Mouse (Mus musculus) left cerebral cortex, postnatal 4 days (tissue): ENCODE results near the gene Cdrt4. TPM values are rescaled to one million over a fixed set of nuclear protein-coding genes. Genes with fewer than 3 reads are reported as not detected.
A peak's percentile ranks its signal among the peaks of the same experiment; 100 is the strongest.

ENCODE experiments used
- DNase-seq: peaks from one replicate; pipeline ENCODE4 v3.0.0-alpha.2; 2022
- intact Hi-C: fragments of 180-260 bp; cut with DNase I; formaldehyde crosslinking; loops from one replicate; pipeline ENCODE4 v1.15.1; 2025
- total RNA-seq, 2 experiments: library from RNA; stranded (reverse); gene quantifications; 2 replicates each; pipeline ENCODE4 v1.2.3; 2021

Gene Cdrt4
- total RNA-seq, 2 experiments from 2014 or later, result not detected

- DNase-seq, result no peak
These were observed 44.2 kb downstream of the Cdrt4 start for GRCm38 (mm10) chr11:62995066-62995754.

GRCm38 (mm10) chr11:62995755-62996521 is 44.9 kb downstream of the Cdrt4 start:
- DNase-seq, result no peak
- intact Hi-C loops, result no loop called here

More at GRCm38 (mm10) chr11:62995066-62995754, 44.2 kb downstream of the Cdrt4 start:
- intact Hi-C loops, result no loop called here

- intact Hi-C loops, result no loop called here
- no peak for DNase-seq
These were observed 45.5 kb downstream of the Cdrt4 start for GRCm38 (mm10) chr11:62996522-62996898.

GRCm38 (mm10) chr11:62997039-62997717 is 46.2 kb downstream of the Cdrt4 start:
- intact Hi-C loops, result no loop called here

GRCm38 (mm10) chr11:62997718-62998281 is 46.8 kb downstream of the Cdrt4 start:
- intact Hi-C loops, result no loop called here
- peak; percentile 80 for DNase-seq

More at GRCm38 (mm10) chr11:62997039-62997717, 46.2 kb downstream of the Cdrt4 start:
- no peak for DNase-seq

GRCm38 (mm10) chr11:63000126-63000525 is 49.1 kb downstream of the Cdrt4 start:
- intact Hi-C loops, result no loop called here
- no peak for DNase-seq

- no peak for DNase-seq
- intact Hi-C loops, result no loop called here
These were observed 53.6 kb downstream of the Cdrt4 start for GRCm38 (mm10) chr11:63004617-63005016.

GRCm38 (mm10) chr11:63007376-63007775 is 56.4 kb downstream of the Cdrt4 start:
- intact Hi-C loops, result no loop called here
- DNase-seq, result no peak

GRCm38 (mm10) chr11:63008004-63008403 is 57.0 kb downstream of the Cdrt4 start:
- no peak for DNase-seq
- intact Hi-C loops, result no loop called here

GRCm38 (mm10) chr11:63009761-63010160 is 58.8 kb downstream of the Cdrt4 start:
- intact Hi-C loops, result no loop called here
- DNase-seq, result no peak

GRCm38 (mm10) chr11:63017327-63018082 is 66.5 kb downstream of the Cdrt4 start:
- intact Hi-C loops, result no loop called here

GRCm38 (mm10) chr11:63018083-63018622 is 67.2 kb downstream of the Cdrt4 start:
- peak; percentile 81 for DNase-seq
- intact Hi-C loops, result no loop called here

More at GRCm38 (mm10) chr11:63017327-63018082, 66.5 kb downstream of the Cdrt4 start:
- peak; percentile 86 for DNase-seq

- intact Hi-C loops, result no loop called here
- peak; percentile 28 for DNase-seq
These were observed 69.6 kb downstream of the Cdrt4 start for GRCm38 (mm10) chr11:63020633-63021032.

- intact Hi-C loops, result no loop called here
- DNase-seq, result no peak
These were observed 70.3 kb downstream of the Cdrt4 start for GRCm38 (mm10) chr11:63021141-63021806.

- no peak for DNase-seq
- intact Hi-C loops, result no loop called here
These were observed 72.5 kb downstream of the Cdrt4 start for GRCm38 (mm10) chr11:63023461-63023860.

- no peak for DNase-seq
- intact Hi-C loops, result no loop called here
These were observed 73.1 kb downstream of the Cdrt4 start for GRCm38 (mm10) chr11:63024136-63024535.

- intact Hi-C loops, result no loop called here
- DNase-seq, result no peak
These were observed 74.5 kb downstream of the Cdrt4 start for GRCm38 (mm10) chr11:63025476-63025875.

GRCm38 (mm10) chr11:63026651-63027141 is 75.7 kb downstream of the Cdrt4 start:
- DNase-seq, result peak; percentile 29
- intact Hi-C loops, result no loop called here

GRCm38 (mm10) chr11:63028131-63028530 is 77.1 kb downstream of the Cdrt4 start:
- intact Hi-C loops, result no loop called here
- DNase-seq, result no peak
